Mouse (Mus musculus) limb, embryonic 10.5 days (tissue): ENCODE measurements around the gene Odf4. TPM values are rescaled to one million over a fixed set of nuclear protein-coding genes. Genes with fewer than 3 reads are reported as not detected.
"Not testable (repeated sequence)": the region's sequence is repeated elsewhere in the genome, so short reads cannot be mapped to it uniquely, and the experiment has no call there.

Experiments used
- DNase-seq: peaks from one replicate; pipeline ENCODE4 v3.0.0-alpha.2; 2017; ENCODE audit warnings: low spot score
- H3K27ac ChIP-seq: fragments of 300-500 bp; sonication (generic); 2 replicates; pipeline ENCODE4 v1.5.1; 2016; ENCODE audit warnings: mild to moderate bottlenecking
- H3K27me3 ChIP-seq: fragments of 300-500 bp; sonication (generic); 2 replicates; pipeline ENCODE4 v1.6.1; 2016; ENCODE audit warnings: low read depth, mild to moderate bottlenecking; ENCODE audit not compliant: poor library complexity, severe bottlenecking
- H3K36me3 ChIP-seq: fragments of 300-500 bp; sonication (generic); 2 replicates; pipeline ENCODE4 v1.6.1; 2016; ENCODE audit warnings: mild to moderate bottlenecking, moderate library complexity
- H3K4me1 ChIP-seq: fragments of 300-500 bp; sonication (generic); 2 replicates; pipeline ENCODE4 v1.6.1; 2016
- H3K4me3 ChIP-seq: fragments of 300-500 bp; sonication (generic); 2 replicates; pipeline ENCODE4 v1.5.1; 2016; ENCODE audit warnings: mild to moderate bottlenecking, moderate library complexity
- H3K9me3 ChIP-seq: fragments of 300-500 bp; sonication (generic); replicated peaks from 2 replicates; pipeline ENCODE4 v1.6.1; 2016; ENCODE audit warnings: mild to moderate bottlenecking
- WGBS: fragments of 180-500 bp; shearing (Covaris S2); methylation state at CpG from one replicate; pipeline ENCODE4 v1.1.7; 2016; 5-methylcytosine and 5-hydroxymethylcytosine counted together
- polyA plus RNA-seq: library from polyadenylated mRNA; unstranded; fragments of >200 nt; fragmentation: Nextera tagmentation; extraction: Ambion mirVana; gene quantifications from 2 replicates; pipeline ENCODE4 v1.2.1, GENCODE M21; 2016

Odf4 gene
- polyA plus RNA-seq: not detected in 2 replicates

DNA sequence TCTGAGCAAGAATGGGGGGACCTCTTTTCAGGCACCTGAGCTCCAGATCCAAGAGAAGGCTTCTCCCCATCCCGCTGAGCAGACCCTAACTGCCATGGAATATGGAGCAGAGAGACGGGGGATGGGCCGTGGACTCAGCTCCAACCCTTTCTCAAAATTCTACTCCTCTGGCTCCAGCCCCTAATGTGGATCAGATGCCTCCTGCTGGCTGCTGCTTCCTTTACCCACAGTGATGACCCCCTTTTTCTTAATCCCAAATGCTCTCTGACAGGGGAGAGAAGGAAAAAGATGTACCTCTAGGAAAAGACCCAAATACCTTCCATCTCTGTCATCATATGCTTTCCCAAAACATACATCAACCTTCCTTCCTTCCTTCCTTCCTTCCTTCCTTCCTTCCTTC lies at the start of gene Odf4:
TSS of gene Odf4 (minus strand) at position 101 of the 400 bp plus-strand sequence.
- WGBS: 83% methylated on average over 3 of the region's 3 CpGs
- H3K27me3 ChIP-seq: no peaks in the 10 kb centered on the region
- H3K4me3 ChIP-seq: no peak within 1 kb of the TSS
- no peaks in the 10 kb centered on the region for H3K36me3 ChIP-seq
- H3K27ac ChIP-seq: no peak within 1 kb of the TSS
- H3K9me3 ChIP-seq: no peaks in the 10 kb centered on the region
- no peak for DNase-seq
- peaks cover 3% of the 10 kb centered on the region; the same call in 1 of the 2 replicates for H3K4me1 ChIP-seq

GRCm38 (mm10) chr11:68975601-68976000 lies 48.7 kb upstream of the Odf4 start:
- H3K4me1 ChIP-seq: peaks cover 22% of the 10 kb centered on the region
- peaks cover 9% of the 10 kb centered on the region; the same call in 1 of the 2 replicates for H3K36me3 ChIP-seq
- H3K27ac ChIP-seq: no peak overlapping the region
- H3K4me3 ChIP-seq: no peak overlapping the region
- no peak for DNase-seq
- 90% methylated on average over 1 of the region's 1 CpGs for WGBS
- H3K9me3 ChIP-seq: no peaks in the 10 kb centered on the region
- H3K27me3 ChIP-seq: no peaks in the 10 kb centered on the region

- Histone ChIP-seq H3K9me3 (no peaks in the 10 kb centered on the region), H3K4me1 (peaks cover 22% of the 10 kb centered on the region), H3K27ac (0 out of 2 replicates have a peak within 1 kb of the TSS, but pooled peaks have one; percentile 58), H3K27me3 (no peaks in the 10 kb centered on the region), H3K36me3 (peaks cover 10% of the 10 kb centered on the region; the same call in 1 of the 2 replicates), H3K4me3 (peak within 1 kb of the TSS; percentile 60)
- DNase-seq: no peak
- WGBS: 85% methylated on average over 7 of the region's 7 CpGs
These were observed 48.2 kb upstream of the Odf4 start, which contains the start of gene Rangrf for GRCm38 (mm10) chr11:68975085-68975484. Gene Rangrf (minus strand): TSS chr11:68975185.

- H3K9me3 ChIP-seq: no peaks in the 10 kb centered on the region
- peaks cover 10% of the 10 kb centered on the region; the same call in 1 of the 2 replicates for H3K36me3 ChIP-seq
- peak overlapping the region; percentile 60 for H3K4me3 ChIP-seq
- H3K4me1 ChIP-seq: peaks cover 22% of the 10 kb centered on the region
- 0 out of 2 replicates have a peak overlapping the region, but pooled peaks have one; percentile 58 for H3K27ac ChIP-seq
- no peak for DNase-seq
- no peaks in the 10 kb centered on the region for H3K27me3 ChIP-seq
- 39% methylated on average over 6 of the region's 6 CpGs for WGBS
These were observed 47.2 kb upstream of the Odf4 start for GRCm38 (mm10) chr11:68974059-68974450.

- peak; percentile 92 for DNase-seq
- not testable (repeated sequence) for H3K36me3 ChIP-seq, H3K9me3 ChIP-seq, H3K27me3 ChIP-seq
- peaks cover 26% of the 10 kb centered on the region for H3K4me1 ChIP-seq
- under 1% methylated on average over 38 of the region's 38 CpGs for WGBS
- peak overlapping the region; percentile 60 for H3K4me3 ChIP-seq
- H3K27ac ChIP-seq: peak overlapping the region; percentile 79
These were observed 46.6 kb upstream of the Odf4 start for GRCm38 (mm10) chr11:68973250-68974058.

DNA sequence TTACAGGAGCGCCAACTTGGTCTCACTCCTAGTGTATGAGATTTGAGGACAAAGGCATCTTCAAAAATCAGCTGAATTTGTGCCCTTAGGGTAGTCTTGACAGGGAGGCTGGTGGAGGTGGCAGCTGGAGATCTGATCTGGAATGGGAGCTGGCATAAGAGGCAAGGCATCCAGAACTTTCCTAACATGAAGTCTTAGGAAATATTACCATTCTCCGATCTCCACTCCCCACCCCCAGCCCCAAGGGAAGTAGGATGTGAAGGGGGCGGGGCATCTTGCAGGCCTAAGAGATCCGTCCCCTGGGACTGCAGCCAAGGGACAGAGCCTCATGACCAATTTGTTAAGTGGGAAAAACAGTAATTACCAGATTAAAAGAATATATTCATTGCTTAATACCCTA lies 43.4 kb upstream of the Odf4 start:
- DNase-seq: no peak
- H3K4me1 ChIP-seq: peaks cover 43% of the 10 kb centered on the region
- 78% methylated on average over 4 of the region's 4 CpGs for WGBS

DNA sequence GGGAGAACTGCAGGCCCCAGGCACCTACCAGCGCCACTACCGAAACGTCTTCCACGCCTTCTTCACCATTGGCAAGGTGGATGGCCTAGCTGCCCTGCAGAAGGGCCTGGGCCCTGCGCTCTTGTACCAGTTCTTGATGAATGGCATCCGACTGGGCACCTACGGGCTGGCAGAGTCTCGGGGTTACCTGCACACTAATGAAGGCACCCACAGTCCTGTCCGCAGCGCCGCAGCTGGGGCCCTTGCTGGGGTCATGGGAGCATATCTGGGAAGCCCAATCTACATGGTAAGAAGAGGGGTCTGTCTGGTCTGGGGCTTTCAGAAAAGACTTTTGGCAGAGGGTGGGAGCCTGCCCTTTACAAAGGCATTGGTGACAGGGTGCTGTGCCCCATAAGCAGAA lies 41.9 kb upstream of the Odf4 start:
- DNase-seq: no peak

More for the DNA sequence above, 43.4 kb upstream of the Odf4 start:
- Histone ChIP-seq H3K27ac (no peak overlapping the region), H3K27me3 (peaks cover 5% of the 10 kb centered on the region; the same call in 1 of the 2 replicates), H3K36me3 (peaks cover 10% of the 10 kb centered on the region; the same call in 1 of the 2 replicates), H3K4me3 (no peak overlapping the region), H3K9me3 (no peaks in the 10 kb centered on the region)

GRCm38 (mm10) chr11:68967337-68968282 lies 40.7 kb upstream of the Odf4 start, which contains the start of gene Slc25a35:
Gene Slc25a35 (plus strand): TSS chr11:68968131.
- Histone ChIP-seq H3K9me3 (no peaks in the 10 kb centered on the region), H3K4me1 (peaks cover 31% of the 10 kb centered on the region), H3K4me3 (peak within 1 kb of the TSS; percentile 68), H3K27me3 (peaks cover 5% of the 10 kb centered on the region; the same call in 1 of the 2 replicates), H3K36me3 (peaks cover 10% of the 10 kb centered on the region; the same call in 1 of the 2 replicates), H3K27ac (peak within 1 kb of the TSS; percentile 63)
- 1% methylated on average over 50 of the region's 50 CpGs for WGBS
- peak; percentile 90 for DNase-seq

More for the DNA sequence above, 41.9 kb upstream of the Odf4 start:
- H3K4me3 ChIP-seq: peak overlapping the region; percentile 68; the same call in 1 of the 2 replicates
- H3K4me1 ChIP-seq: peaks cover 38% of the 10 kb centered on the region
- peaks cover 10% of the 10 kb centered on the region; the same call in 1 of the 2 replicates for H3K36me3 ChIP-seq
- 89% methylated on average over 11 of the region's 11 CpGs for WGBS
- H3K27me3 ChIP-seq: peaks cover 5% of the 10 kb centered on the region; the same call in 1 of the 2 replicates
- H3K27ac ChIP-seq: no peak overlapping the region
- H3K9me3 ChIP-seq: no peaks in the 10 kb centered on the region

GRCm38 (mm10) chr11:68966554-68966953 lies 39.7 kb upstream of the Odf4 start:
- Histone ChIP-seq H3K36me3 (peaks cover 7% of the 10 kb centered on the region; the same call in 1 of the 2 replicates), H3K9me3 (no peaks in the 10 kb centered on the region), H3K4me1 (peaks cover 27% of the 10 kb centered on the region), H3K27ac (no peak overlapping the region), H3K27me3 (peaks cover 5% of the 10 kb centered on the region; the same call in 1 of the 2 replicates), H3K4me3 (no peak overlapping the region)
- 64% methylated on average over 1 of the region's 1 CpGs for WGBS
- DNase-seq: no peak

- Histone ChIP-seq H3K9me3 (no peaks in the 10 kb centered on the region), H3K36me3 (peaks cover 3% of the 10 kb centered on the region; the same call in 1 of the 2 replicates), H3K4me3 (no peak overlapping the region), H3K4me1 (peaks cover 26% of the 10 kb centered on the region), H3K27ac (no peak overlapping the region), H3K27me3 (peaks cover 5% of the 10 kb centered on the region; the same call in 1 of the 2 replicates)
- DNase-seq: peak; percentile 58
- 31% methylated on average over 3 of the region's 3 CpGs for WGBS
These were observed 39.0 kb upstream of the Odf4 start for GRCm38 (mm10) chr11:68965845-68966244.

- Histone ChIP-seq H3K27ac (no peak overlapping the region), H3K9me3 (no peaks in the 10 kb centered on the region), H3K4me1 (peaks cover 26% of the 10 kb centered on the region), H3K4me3 (no peak overlapping the region), H3K27me3 (peaks cover 5% of the 10 kb centered on the region; the same call in 1 of the 2 replicates), H3K36me3 (no peaks in the 10 kb centered on the region)
- no peak for DNase-seq
These were observed 38.2 kb upstream of the Odf4 start for GRCm38 (mm10) chr11:68965050-68965449.

GRCm38 (mm10) chr11:68963405-68963804 lies 36.5 kb upstream of the Odf4 start:
- WGBS: 85% methylated on average over 2 of the region's 2 CpGs

More at GRCm38 (mm10) chr11:68963405-68963804, 36.5 kb upstream of the Odf4 start:
- Histone ChIP-seq H3K27ac (no peak overlapping the region), H3K4me1 (peaks cover 21% of the 10 kb centered on the region), H3K36me3 (no peaks in the 10 kb centered on the region), H3K27me3 (no peaks in the 10 kb centered on the region; the same call in 1 of the 2 replicates), H3K4me3 (no peak overlapping the region), H3K9me3 (no peaks in the 10 kb centered on the region)
- DNase-seq: no peak
